Mouse (Mus musculus) forebrain, embryonic 14.5 days (tissue): ENCODE measurements around the gene Gm5926. TPM values are rescaled to one million over a fixed set of nuclear protein-coding genes. Genes with fewer than 3 reads are reported as not detected.
"Not testable (repeated sequence)": the region's sequence is repeated elsewhere in the genome, so short reads cannot be mapped to it uniquely, and the experiment has no call there.

ENCODE experiments used
- ATAC-seq: fragments of 200-750 bp; cut with Nextera tagmentation; 2 replicates; pipeline ENCODE4 v1.8.0; 2017; ENCODE audit warnings: mild to moderate bottlenecking, moderate library complexity
- DNase-seq: peaks from one replicate; pipeline ENCODE4 v3.0.0-alpha.2; 2015; ENCODE audit warnings: low spot score
- H3K27ac ChIP-seq: fragments of 300-500 bp; sonication (generic); 2 replicates; pipeline ENCODE4 v1.5.1; 2014; ENCODE audit warnings: low read depth, mild to moderate bottlenecking, control low read depth, low read length, moderate library complexity
- H3K27me3 ChIP-seq: fragments of 300-500 bp; sonication (generic); replicated peaks from 2 replicates; pipeline ENCODE4 v1.6.1; 2014; ENCODE audit warnings: low read length, control low read depth, mixed read lengths; ENCODE audit not compliant: control insufficient read depth, insufficient read depth
- H3K36me3 ChIP-seq: fragments of 300-500 bp; sonication (generic); 2 replicates; pipeline ENCODE4 v1.6.1; 2014; ENCODE audit warnings: low read length, control low read depth; ENCODE audit not compliant: control insufficient read depth, insufficient read depth
- H3K4me1 ChIP-seq: fragments of 300-500 bp; sonication (generic); 2 replicates; pipeline ENCODE4 v1.6.1; 2014; ENCODE audit warnings: antibody characterized with exemption, low read length, control low read depth; ENCODE audit not compliant: control insufficient read depth, insufficient read depth
- H3K4me2 ChIP-seq: fragments of 300-500 bp; sonication (generic); 2 replicates; pipeline ENCODE4 v1.6.1; 2014; ENCODE audit warnings: mild to moderate bottlenecking, control low read depth, low read length
- H3K4me3 ChIP-seq: fragments of 300-500 bp; sonication (generic); 2 replicates; pipeline ENCODE4 v1.5.1; 2014; ENCODE audit warnings: low read depth, low read length, control low read depth
- H3K9ac ChIP-seq: fragments of 300-500 bp; sonication (generic); 2 replicates; pipeline ENCODE4 v1.6.1; 2014; ENCODE audit warnings: mild to moderate bottlenecking, low read length, control low read depth, moderate library complexity
- H3K9me3 ChIP-seq: fragments of 300-500 bp; sonication (generic); replicated peaks from 2 replicates; pipeline ENCODE4 v1.6.1; 2016; ENCODE audit warnings: low read length, control low read depth, mixed read lengths; ENCODE audit not compliant: control insufficient read depth
- WGBS: fragments of 180-500 bp; shearing (Covaris S2); extraction: QIAGEN DNeasy Blood & Tissue Kit; methylation state at CpG from one replicate; pipeline ENCODE4 v1.1.7; 2014; 5-methylcytosine and 5-hydroxymethylcytosine counted together
- polyA plus RNA-seq: library from polyadenylated mRNA; unstranded; fragments of >200 nt; fragmentation: Nextera tagmentation; extraction: Ambion mirVana; gene quantifications from 2 replicates; pipeline ENCODE4 v1.2.1, GENCODE M21; 2014

Gene Gm5926
- not detected in 2 replicates for polyA plus RNA-seq

GRCm38 (mm10) chrX:32650416-32650815 lies at the start of gene Gm5926:
Gene Gm5926, plus strand, starts transcription at chrX:32650716.
- H3K4me2 ChIP-seq, ATAC-seq, H3K4me1 ChIP-seq: not testable (repeated sequence)

GRCm38 (mm10) chrX:32601008-32601407 lies 49.5 kb upstream of the Gm5926 start:
- 79% methylated on average over 1 of the region's 2 CpGs for WGBS
- not testable (repeated sequence) for H3K9ac ChIP-seq, H3K9me3 ChIP-seq, H3K4me2 ChIP-seq, H3K27me3 ChIP-seq, DNase-seq, H3K27ac ChIP-seq, H3K4me3 ChIP-seq, H3K36me3 ChIP-seq, H3K4me1 ChIP-seq, ATAC-seq

More at GRCm38 (mm10) chrX:32650416-32650815, at the start of gene Gm5926:
- H3K9ac ChIP-seq, DNase-seq, H3K9me3 ChIP-seq, H3K36me3 ChIP-seq, H3K27me3 ChIP-seq, H3K27ac ChIP-seq, H3K4me3 ChIP-seq: not testable (repeated sequence)
- no CpG with 5 or more reads among the region's 1 CpGs for WGBS

GRCm38 (mm10) chrX:32601425-32601824 lies 49.1 kb upstream of the Gm5926 start:
- not testable (repeated sequence) for H3K4me1 ChIP-seq, H3K9me3 ChIP-seq, H3K27me3 ChIP-seq, H3K36me3 ChIP-seq, ATAC-seq, DNase-seq, H3K9ac ChIP-seq, H3K27ac ChIP-seq, H3K4me2 ChIP-seq, H3K4me3 ChIP-seq
- 77% methylated on average over 3 of the region's 3 CpGs for WGBS

Other genes with a start within 250 kb of the Gm5926 start
- gene Btbd35f1, start 90.7 kb upstream of the Gm5926 start, polyA plus RNA-seq = not detected in 2 replicates
- not detected in 2 replicates for gene Btbd35f21, start 75.4 kb downstream of the Gm5926 start, polyA plus RNA-seq
- not detected in 2 replicates for gene Btbd35f30, start 243.9 kb downstream of the Gm5926 start, polyA plus RNA-seq